Mouse (Mus musculus): Measurements from ENCODE around the gene Tnfrsf21. TPM values are rescaled to one million over a fixed set of nuclear protein-coding genes. Genes with fewer than 3 reads are reported as not detected.

Tnfrsf21 gene
- polyA plus RNA-seq, 2 experiments, result 17.0 to 21.2 TPM

- TF ChIP-seq EP300 (IDR thresholded peaks at IDR 0.05; ENCODE audit: low read depth), result no peak
- peaks cover 20% of the 10 kb centered on the region for H3K36me3 ChIP-seq (replicated peaks; ENCODE audit: control insufficient read depth, insufficient read depth, low read depth)
- H3K27me3 ChIP-seq (ENCODE audit: control insufficient read depth, insufficient read depth, low read length), result no peaks in the 10 kb centered on the region
- H3K9me3 ChIP-seq (ENCODE audit: control insufficient read depth, low read length), result no peaks in the 10 kb centered on the region
- ATAC-seq (ENCODE audit: insufficient read depth), result peak; percentile 26; the same call in 1 of the 2 replicates
- H3K27ac ChIP-seq, result peak overlapping the region; percentile 99
- DNase-seq (ENCODE audit: low read depth in 3 of 3, low spot score in 3 of 3), result no peak
- H3K4me3 ChIP-seq (ENCODE audit: insufficient read depth in 1 of 2, low read depth in 2 of 2, low read length in 2 of 2), result peak overlapping the region; percentile 33 to 44; a peak in 3 of 4 replicates
- H3K4me1 ChIP-seq (replicated peaks; ENCODE audit: control insufficient read depth in 2 of 2, insufficient read depth in 2 of 2, low read length in 1 of 2), result peaks cover 68 to 69% of the 10 kb centered on the region in 2 experiments
- peak overlapping the region; percentile 81 for H3K4me2 ChIP-seq (ENCODE audit: low read depth)
- H3K9ac ChIP-seq (replicated peaks), result peak overlapping the region; percentile 74
- WGBS (ENCODE audit: insufficient replicate concordance), result 31% methylated on average over 3 of the region's 3 CpGs
Measured at GRCm38 (mm10) chr17:43024531-43024930, 8.2 kb downstream of the Tnfrsf21 start.

- peak overlapping the region; percentile 33 to 44; a peak in 3 of 4 replicates for H3K4me3 ChIP-seq (ENCODE audit: insufficient read depth in 1 of 2, low read depth in 2 of 2, low read length in 2 of 2)
- H3K4me1 ChIP-seq (replicated peaks; ENCODE audit: control insufficient read depth in 2 of 2, insufficient read depth in 2 of 2, low read length in 1 of 2), result peaks cover 72 to 73% of the 10 kb centered on the region in 2 experiments
Measured at GRCm38 (mm10) chr17:43025048-43025447, 8.7 kb downstream of the Tnfrsf21 start.

GRCm38 (mm10) chr17:43025819-43026593 lies 9.7 kb downstream of the Tnfrsf21 start:
- no peak for TF ChIP-seq CTCF (IDR thresholded peaks at IDR 0.05; ENCODE audit: low read depth)
- TF ChIP-seq EP300 (IDR thresholded peaks at IDR 0.05; ENCODE audit: low read depth), result no peak
- H3K4me1 ChIP-seq (replicated peaks; ENCODE audit: control insufficient read depth in 2 of 2, insufficient read depth in 2 of 2, low read length in 1 of 2), result peaks cover 75% of the 10 kb centered on the region in 2 experiments

More at GRCm38 (mm10) chr17:43025048-43025447, 8.7 kb downstream of the Tnfrsf21 start:
- H3K27ac ChIP-seq, result peak overlapping the region; percentile 99
- peak; percentile 99 for ATAC-seq (ENCODE audit: insufficient read depth)
- TF ChIP-seq EP300 (IDR thresholded peaks at IDR 0.05; ENCODE audit: low read depth), result peak; percentile 99
- TF ChIP-seq CTCF (IDR thresholded peaks at IDR 0.05; ENCODE audit: low read depth), result no peak
- no peaks in the 10 kb centered on the region for H3K27me3 ChIP-seq (ENCODE audit: control insufficient read depth, insufficient read depth, low read length)
- H3K9me3 ChIP-seq (ENCODE audit: control insufficient read depth, low read length), result no peaks in the 10 kb centered on the region
- peak; percentile 81 to 89 (median 84) for DNase-seq (ENCODE audit: low read depth in 3 of 3, low spot score in 3 of 3)
- WGBS (ENCODE audit: insufficient replicate concordance), result 16% methylated on average over 6 of the region's 6 CpGs
- H3K4me2 ChIP-seq (ENCODE audit: low read depth), result peak overlapping the region; percentile 81
- H3K9ac ChIP-seq (replicated peaks), result peak overlapping the region; percentile 74
- H3K36me3 ChIP-seq (replicated peaks; ENCODE audit: control insufficient read depth, insufficient read depth, low read depth), result peaks cover 18% of the 10 kb centered on the region

GRCm38 (mm10) chr17:43026708-43027107 lies 10.4 kb downstream of the Tnfrsf21 start:
- peaks cover 72 to 80% of the 10 kb centered on the region in 2 experiments for H3K4me1 ChIP-seq (replicated peaks; ENCODE audit: control insufficient read depth in 2 of 2, insufficient read depth in 2 of 2, low read length in 1 of 2)

More at GRCm38 (mm10) chr17:43025819-43026593, 9.7 kb downstream of the Tnfrsf21 start:
- H3K4me2 ChIP-seq (ENCODE audit: low read depth), result peak overlapping the region; percentile 81
- peak overlapping the region; percentile 71 for H3K9ac ChIP-seq (replicated peaks)
- no peaks in the 10 kb centered on the region for H3K9me3 ChIP-seq (ENCODE audit: control insufficient read depth, low read length)
- WGBS (ENCODE audit: insufficient replicate concordance), result 88% methylated on average over 22 of the region's 22 CpGs
- H3K36me3 ChIP-seq (replicated peaks; ENCODE audit: control insufficient read depth, insufficient read depth, low read depth), result peaks cover 10% of the 10 kb centered on the region
- DNase-seq (ENCODE audit: low read depth in 3 of 3, low spot score in 3 of 3), result no peak
- no peak for ATAC-seq (ENCODE audit: insufficient read depth)
- H3K27ac ChIP-seq, result peak overlapping the region; percentile 99
- H3K4me3 ChIP-seq (ENCODE audit: insufficient read depth in 1 of 2, low read depth in 2 of 2, low read length in 2 of 2), result peak overlapping the region in 1 of 2 experiments; percentile 44; a peak in 2 of 4 replicates
- no peaks in the 10 kb centered on the region for H3K27me3 ChIP-seq (ENCODE audit: control insufficient read depth, insufficient read depth, low read length)

GRCm38 (mm10) chr17:43029546-43029945 lies 13.2 kb downstream of the Tnfrsf21 start:
- DNase-seq (ENCODE audit: low read depth in 3 of 3, low spot score in 3 of 3), result no peak
- Histone ChIP-seq H3K27me3 (ENCODE audit: control insufficient read depth, insufficient read depth, low read length) (no peaks in the 10 kb centered on the region), H3K4me1 (replicated peaks; ENCODE audit: control insufficient read depth in 2 of 2, insufficient read depth in 2 of 2, low read length in 1 of 2) (peaks cover 48 to 53% of the 10 kb centered on the region in 2 experiments), H3K4me2 (ENCODE audit: low read depth) (peak overlapping the region; percentile 43), H3K27ac (peak overlapping the region; percentile 48), H3K36me3 (replicated peaks; ENCODE audit: control insufficient read depth, insufficient read depth, low read depth) (peaks cover 2% of the 10 kb centered on the region), H3K9me3 (ENCODE audit: control insufficient read depth, low read length) (no peaks in the 10 kb centered on the region), H3K9ac (replicated peaks) (peak overlapping the region; percentile 40), H3K4me3 (ENCODE audit: insufficient read depth in 1 of 2, low read depth in 2 of 2, low read length in 2 of 2) (no peak overlapping the region)
- ATAC-seq (ENCODE audit: insufficient read depth), result no peak
- TF ChIP-seq EP300 (IDR thresholded peaks at IDR 0.05; ENCODE audit: low read depth) (peak; percentile 0; the same call in 1 of the 2 replicates), CTCF (IDR thresholded peaks at IDR 0.05; ENCODE audit: low read depth) (no peak)
- WGBS (ENCODE audit: insufficient replicate concordance), result 52% methylated on average over 3 of the region's 3 CpGs

More at GRCm38 (mm10) chr17:43026708-43027107, 10.4 kb downstream of the Tnfrsf21 start:
- Histone ChIP-seq H3K4me3 (ENCODE audit: insufficient read depth in 1 of 2, low read depth in 2 of 2, low read length in 2 of 2) (no peak overlapping the region; a peak in 1 of 4 replicates), H3K4me2 (ENCODE audit: low read depth) (peak overlapping the region; percentile 81), H3K9me3 (ENCODE audit: control insufficient read depth, low read length) (no peaks in the 10 kb centered on the region), H3K9ac (replicated peaks) (no peak overlapping the region; the same call in 1 of the 2 replicates), H3K27ac (peak overlapping the region; percentile 48; the same call in 1 of the 2 replicates), H3K27me3 (ENCODE audit: control insufficient read depth, insufficient read depth, low read length) (no peaks in the 10 kb centered on the region), H3K36me3 (replicated peaks; ENCODE audit: control insufficient read depth, insufficient read depth, low read depth) (peaks cover 7% of the 10 kb centered on the region)
- 77% methylated on average over 4 of the region's 4 CpGs for WGBS (ENCODE audit: insufficient replicate concordance)
- no peak for ATAC-seq (ENCODE audit: insufficient read depth)
- DNase-seq (ENCODE audit: low read depth in 3 of 3, low spot score in 3 of 3), result no peak
- TF ChIP-seq CTCF (IDR thresholded peaks at IDR 0.05; ENCODE audit: low read depth), result no peak
- no peak for TF ChIP-seq EP300 (IDR thresholded peaks at IDR 0.05; ENCODE audit: low read depth)
